Mouse (Mus musculus) 3134 (cell line): ENCODE results near the gene Smap1.

ENCODE experiments used
- DNase-seq: peaks from one replicate; pipeline ENCODE4 v3.0.0-alpha.2; 2011; ENCODE audit warnings: low spot score; ENCODE audit not compliant: insufficient read length; ENCODE audit errors: extremely low read depth

Gene Smap1

GRCm38 (mm10) chr1:23922530-23922884 lies 390 bp upstream of the Smap1 start:
- DNase-seq, result no peak

DNA sequence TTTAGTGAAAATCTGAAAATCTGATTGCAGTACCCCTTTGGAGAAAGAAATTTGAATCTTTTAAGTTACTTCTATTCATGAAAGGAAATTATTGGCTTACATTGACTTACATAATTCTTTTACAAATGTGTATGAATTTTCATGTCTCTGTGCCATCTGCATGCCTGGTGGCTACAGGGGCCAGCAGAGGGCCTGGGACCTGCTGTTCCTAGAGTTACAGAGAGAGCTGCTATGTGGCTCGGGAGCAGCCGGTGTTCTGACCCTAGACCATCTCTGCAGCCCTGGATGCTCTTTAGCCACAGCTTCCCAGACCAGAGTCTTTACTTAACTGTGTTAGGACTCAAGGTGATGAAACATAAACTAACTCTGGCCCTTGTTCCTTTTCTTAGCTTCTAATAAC lies 1.8 kb downstream of the Smap1 start:
- peak; percentile 13 for DNase-seq

DNA sequence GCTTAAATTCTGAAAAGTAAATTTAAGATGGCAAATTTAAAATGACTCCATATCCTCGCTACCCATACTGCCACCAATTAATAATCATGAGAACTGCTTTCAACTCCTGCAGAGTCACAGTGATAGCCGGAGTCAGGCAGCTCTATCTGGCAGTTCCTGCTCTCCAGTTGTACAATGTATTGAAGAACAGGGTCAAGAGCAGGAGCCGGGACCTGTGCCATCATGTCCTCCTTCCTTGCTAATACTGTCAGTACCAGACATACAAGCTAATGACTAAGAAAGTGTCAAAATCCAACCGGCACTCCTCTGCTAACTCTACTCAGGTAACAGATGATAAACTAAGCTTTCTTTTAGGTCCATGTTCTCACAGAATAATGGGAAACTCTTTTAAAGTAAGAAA lies 3.0 kb downstream of the Smap1 start:
- no peak for DNase-seq

DNA sequence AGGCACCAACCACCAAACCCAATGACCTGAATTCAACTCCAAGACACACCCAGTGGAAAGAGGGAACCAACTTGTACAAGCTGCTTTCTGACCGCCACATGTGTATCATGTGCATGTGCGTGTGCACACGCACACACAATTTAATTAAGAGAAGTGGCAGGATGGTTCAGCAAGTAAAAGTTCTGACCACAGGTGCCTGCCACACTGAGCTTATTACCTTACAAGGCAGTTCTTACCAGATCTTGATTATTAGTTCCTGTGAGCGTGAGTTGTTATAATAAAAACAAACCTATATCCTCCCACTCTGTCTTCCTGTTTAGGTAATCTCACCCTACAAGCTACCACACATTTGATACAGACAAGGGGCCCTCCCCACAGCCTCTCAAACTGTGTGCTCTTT lies 6.6 kb downstream of the Smap1 start:
- no peak for DNase-seq

DNA sequence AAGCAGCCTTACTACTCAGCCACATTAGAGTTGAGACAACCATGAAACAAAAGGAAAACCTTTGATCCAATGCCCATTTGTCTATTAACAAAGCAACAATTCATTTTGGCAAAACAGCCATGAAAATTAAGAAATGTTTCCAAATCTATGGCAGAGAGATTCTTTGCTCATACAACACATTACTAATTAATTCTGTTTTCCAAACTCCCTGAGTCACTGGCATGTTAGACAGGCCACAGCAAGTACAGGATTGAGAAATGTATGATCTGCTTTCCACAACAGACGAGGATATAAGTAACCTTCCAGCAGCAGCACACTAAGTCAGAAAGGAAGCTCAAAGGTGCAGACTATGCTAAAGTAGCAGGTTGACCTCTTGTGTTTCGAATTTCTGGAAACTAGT lies 9.1 kb downstream of the Smap1 start:
- DNase-seq, result no peak

DNA sequence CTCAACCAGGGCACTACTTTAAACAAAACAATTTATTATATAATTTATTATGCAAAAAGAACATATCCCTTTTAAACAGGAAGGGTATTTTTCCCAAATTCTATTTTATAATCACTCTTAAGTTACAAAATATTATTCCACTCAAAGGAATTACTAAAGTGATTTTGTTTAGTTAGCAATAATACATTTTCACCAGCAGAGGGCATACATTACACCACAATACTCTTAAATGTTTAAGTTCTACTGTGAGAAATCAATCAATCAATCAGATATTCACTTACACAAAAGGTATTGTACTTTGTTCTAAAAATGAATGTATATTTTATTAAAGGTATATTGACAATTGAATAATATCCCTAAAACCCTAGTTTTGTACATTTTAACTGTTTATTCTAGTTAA lies 16.0 kb downstream of the Smap1 start:
- DNase-seq, result no peak

- DNase-seq, result no peak
Observed at GRCm38 (mm10) chr1:23903340-23903739, 18.8 kb downstream of the Smap1 start.

GRCm38 (mm10) chr1:23902736-23903135 lies 19.4 kb downstream of the Smap1 start:
- no peak for DNase-seq

- no peak for DNase-seq
Observed at GRCm38 (mm10) chr1:23899647-23900020, 22.5 kb downstream of the Smap1 start.

- DNase-seq, result no peak
Observed at GRCm38 (mm10) chr1:23899020-23899646, 23.0 kb downstream of the Smap1 start.

GRCm38 (mm10) chr1:23892072-23892471 lies 30.0 kb downstream of the Smap1 start:
- DNase-seq, result no peak

- no peak for DNase-seq
Observed at GRCm38 (mm10) chr1:23884914-23885313, 37.2 kb downstream of the Smap1 start.

- DNase-seq, result no peak
Observed at GRCm38 (mm10) chr1:23884087-23884668, 37.9 kb downstream of the Smap1 start.

- no peak for DNase-seq
Observed at GRCm38 (mm10) chr1:23882681-23883080, 39.4 kb downstream of the Smap1 start.

DNA sequence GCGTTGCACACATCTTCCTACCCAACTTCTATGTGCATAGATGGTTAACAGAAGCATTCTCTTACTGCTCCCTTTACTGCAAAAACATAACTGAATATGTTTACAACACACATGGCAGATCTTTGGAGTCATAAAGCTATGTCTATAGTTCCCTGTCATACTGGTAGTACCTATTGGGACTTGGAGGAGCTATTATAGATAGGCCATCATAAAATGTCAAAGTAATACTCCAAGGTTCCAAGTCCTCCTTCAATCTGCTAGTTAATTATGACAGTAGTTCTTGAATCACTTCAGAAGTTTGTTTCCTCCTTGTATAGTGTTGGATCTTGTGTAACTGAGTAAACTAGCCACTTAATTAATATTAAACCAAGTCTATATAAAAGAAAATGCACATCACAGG lies 49.9 kb downstream of the Smap1 start:
- no peak for DNase-seq

DNA sequence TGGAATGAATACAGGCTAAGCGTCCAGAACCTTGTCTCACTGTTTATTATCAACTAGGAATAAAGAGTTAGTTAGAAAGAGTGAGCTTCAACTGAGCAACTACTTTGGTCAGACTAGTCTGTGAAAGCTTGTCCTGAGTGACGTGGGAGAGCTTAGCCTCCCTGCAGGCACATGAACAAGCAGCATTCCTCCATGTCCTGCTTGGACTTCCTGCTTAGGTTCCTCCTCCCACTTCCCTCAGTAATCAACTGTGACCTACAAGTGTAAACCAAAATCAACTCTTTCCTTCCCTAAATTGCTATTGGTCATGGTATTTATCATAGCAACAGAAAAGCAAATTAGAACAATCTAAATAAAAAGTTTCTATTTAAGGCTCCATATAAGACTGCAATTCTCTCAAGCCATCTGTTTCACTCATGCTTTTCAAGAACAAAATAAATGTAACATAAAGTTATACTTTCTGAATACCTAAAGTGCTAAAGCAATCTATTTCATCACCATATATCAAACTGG lies 54.7 kb downstream of the Smap1 start:
- DNase-seq, result no peak

- no peak for DNase-seq
Observed at GRCm38 (mm10) chr1:23865566-23865965, 56.6 kb downstream of the Smap1 start.

- DNase-seq, result no peak
Observed at GRCm38 (mm10) chr1:23860944-23861343, 61.2 kb downstream of the Smap1 start.

GRCm38 (mm10) chr1:23855623-23856022 lies 66.5 kb downstream of the Smap1 start:
- DNase-seq, result no peak

- no peak for DNase-seq
Observed at GRCm38 (mm10) chr1:23846044-23846680, 76.0 kb downstream of the Smap1 start.

DNA sequence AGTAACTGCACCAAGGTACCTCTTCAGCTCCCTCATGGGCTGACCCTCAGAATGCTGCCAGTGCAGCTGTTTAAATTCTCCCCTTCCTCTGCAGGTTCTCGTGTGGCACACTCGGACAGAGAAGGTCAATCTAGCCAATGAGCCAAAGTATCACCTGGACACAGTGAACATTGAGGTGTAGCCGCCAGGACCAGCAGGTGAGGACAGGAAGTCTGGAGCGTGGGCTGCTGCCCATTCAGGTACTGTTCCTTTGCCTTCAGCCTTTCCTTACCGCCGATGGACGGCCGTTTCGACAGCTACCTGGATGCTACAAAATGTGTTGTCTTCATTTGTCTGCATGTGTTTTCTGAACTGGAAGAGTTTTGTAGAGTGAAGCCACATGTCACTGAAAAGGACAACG lies 77.1 kb downstream of the Smap1 start:
- DNase-seq, result no peak

GRCm38 (mm10) chr1:23843790-23844189 lies 78.3 kb downstream of the Smap1 start:
- no peak for DNase-seq
